Mouse (Mus musculus) intestine, postnatal 0 days (tissue): ENCODE data around the gene Cdkn2d. TPM values are rescaled to one million over a fixed set of nuclear protein-coding genes. Genes with fewer than 3 reads are reported as not detected.

Experiments
- ATAC-seq: fragments of 200-750 bp; cut with Nextera tagmentation; 2 replicates; pipeline ENCODE4 v1.8.0; 2017; ENCODE audit warnings: mild to moderate bottlenecking, moderate TSS enrichment, moderate library complexity
- H3K27ac ChIP-seq: fragments of 300-500 bp; sonication (generic); 2 replicates; pipeline ENCODE4 v1.5.1; 2014; ENCODE audit warnings: mild to moderate bottlenecking, low read depth, low read length, moderate library complexity
- H3K27me3 ChIP-seq: fragments of 300-500 bp; sonication (generic); replicated peaks from 2 replicates; pipeline ENCODE4 v1.6.1; 2014; ENCODE audit warnings: low read length, mixed read lengths; ENCODE audit not compliant: control insufficient read depth, insufficient read depth
- H3K36me3 ChIP-seq: fragments of 300-500 bp; sonication (generic); 2 replicates; pipeline ENCODE4 v1.6.1; 2014; ENCODE audit warnings: mild to moderate bottlenecking, moderate library complexity; ENCODE audit not compliant: control insufficient read depth, insufficient read depth
- H3K4me1 ChIP-seq: fragments of 300-500 bp; sonication (generic); replicated peaks from 2 replicates; pipeline ENCODE4 v1.6.1; 2014; ENCODE audit warnings: antibody characterized with exemption, low read length, mixed read lengths; ENCODE audit not compliant: control insufficient read depth, insufficient read depth
- H3K4me2 ChIP-seq: fragments of 300-500 bp; sonication (generic); replicated peaks from 2 replicates; pipeline ENCODE4 v1.6.1; 2014; ENCODE audit warnings: low read depth, mild to moderate bottlenecking, moderate library complexity
- H3K4me3 ChIP-seq: fragments of 300-500 bp; sonication (generic); 2 replicates; pipeline ENCODE4 v1.5.1; 2014; ENCODE audit warnings: low read depth, low read length
- H3K9ac ChIP-seq: fragments of 300-500 bp; sonication (generic); 2 replicates; pipeline ENCODE4 v1.6.1; 2014; ENCODE audit warnings: mild to moderate bottlenecking, low read depth, low read length
- H3K9me3 ChIP-seq: fragments of 300-500 bp; sonication (generic); 2 replicates; pipeline ENCODE4 v1.6.1; 2016; ENCODE audit warnings: mixed run types; ENCODE audit not compliant: control insufficient read depth
- CTCF ChIP-seq: sonication (generic); IDR thresholded peaks from 2 replicates; pipeline ENCODE4 v1.5.1; 2016; ENCODE audit warnings: low read depth, mild to moderate bottlenecking, control low read depth, antibody characterized with exemption, moderate library complexity
- WGBS: fragments of 180-500 bp; shearing (Covaris S2); extraction: QIAGEN DNeasy Blood & Tissue Kit; methylation state at CpG from one replicate; pipeline ENCODE4 v1.1.7; 2014; 5-methylcytosine and 5-hydroxymethylcytosine counted together
- polyA plus RNA-seq: library from polyadenylated mRNA; unstranded; fragments of >200 nt; fragmentation: Nextera tagmentation; extraction: Ambion mirVana; gene quantifications from 2 replicates; pipeline ENCODE4 v1.2.1, GENCODE M21; 2015

The Cdkn2d gene
- polyA plus RNA-seq, 1 experiment from 2014 or later: 25.8 TPM

DNA sequence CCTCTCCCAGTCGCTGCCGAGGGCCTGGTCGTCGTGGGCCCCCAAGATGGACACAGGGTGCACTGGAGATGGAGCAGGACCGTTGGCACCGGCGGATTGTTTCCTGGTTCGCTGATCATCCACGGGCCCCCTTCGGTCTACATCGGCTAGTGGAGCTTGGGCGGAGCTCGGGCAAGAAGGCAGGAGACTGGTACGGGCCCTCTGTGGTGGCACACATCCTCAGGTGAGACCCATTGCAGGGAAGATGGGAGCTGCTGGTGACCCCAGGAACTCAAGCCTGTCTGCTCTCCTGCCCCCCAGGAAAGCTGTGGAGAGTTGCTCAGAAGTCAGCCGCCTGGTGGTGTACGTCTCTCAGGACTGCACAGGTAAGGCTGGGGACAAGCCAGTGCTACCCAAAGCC, 22.9 kb downstream of the Cdkn2d start:
- Histone ChIP-seq H3K36me3 (peaks cover 52% of the 10 kb centered on the region), H3K27ac (no peak overlapping the region), H3K27me3 (no peaks in the 10 kb centered on the region), H3K4me2 (no peak overlapping the region), H3K4me3 (no peak overlapping the region), H3K9me3 (no peaks in the 10 kb centered on the region), H3K4me1 (peaks cover 9% of the 10 kb centered on the region; the same call in 1 of the 2 replicates), H3K9ac (no peak overlapping the region)
- ATAC-seq: no peak
- 92% methylated on average over 16 of the region's 16 CpGs for WGBS
- no peak for TF ChIP-seq CTCF

DNA sequence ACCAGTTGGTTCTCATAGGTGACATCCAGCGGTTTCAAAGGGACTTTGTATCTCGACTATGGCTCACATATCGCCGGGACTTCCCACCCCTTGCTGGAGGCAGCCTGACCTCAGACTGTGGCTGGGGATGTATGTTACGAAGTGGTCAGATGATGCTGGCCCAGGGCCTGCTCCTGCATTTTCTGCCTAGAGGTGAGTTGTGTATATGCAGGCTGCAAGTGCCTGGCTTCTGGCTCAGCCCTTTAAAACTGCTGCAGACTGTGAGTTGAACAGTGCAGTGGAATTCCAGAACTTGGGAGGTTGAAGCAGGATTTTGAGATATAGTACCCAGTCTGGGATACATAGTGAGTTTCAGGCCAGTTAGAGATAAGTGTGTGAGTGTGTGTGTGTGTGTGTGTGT, 24.3 kb downstream of the Cdkn2d start:
- Histone ChIP-seq H3K27ac (no peak overlapping the region), H3K4me1 (peaks cover 10% of the 10 kb centered on the region; the same call in 1 of the 2 replicates), H3K27me3 (no peaks in the 10 kb centered on the region), H3K4me3 (no peak overlapping the region), H3K9me3 (no peaks in the 10 kb centered on the region), H3K4me2 (peak overlapping the region; percentile 74), H3K36me3 (peaks cover 38% of the 10 kb centered on the region), H3K9ac (no peak overlapping the region)
- ATAC-seq: no peak
- 72% methylated on average over 5 of the region's 5 CpGs for WGBS
- no peak for TF ChIP-seq CTCF

DNA sequence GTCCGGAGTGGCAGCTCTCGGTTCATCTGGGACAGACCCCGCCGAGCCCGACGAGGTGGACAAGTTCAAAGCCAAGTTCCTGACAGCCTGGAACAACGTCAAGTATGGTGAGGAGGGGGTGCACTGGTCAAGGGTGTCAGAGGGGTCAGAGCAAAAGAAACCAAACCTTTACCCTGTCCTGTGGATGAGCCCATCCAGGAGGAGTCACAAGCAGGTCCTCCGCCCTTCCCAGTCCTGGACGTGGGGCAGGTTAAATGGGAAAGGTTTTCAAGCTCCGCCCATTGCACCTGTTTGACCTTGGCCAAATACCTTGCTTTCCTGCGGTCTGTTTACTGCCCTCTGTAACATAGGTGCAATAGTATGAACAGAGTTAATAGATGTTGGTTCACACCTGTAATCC, 25.6 kb downstream of the Cdkn2d start:
- WGBS: 4% methylated on average over 11 of the region's 11 CpGs
- 0 out of 2 replicates have a peak, but pooled peaks have one; percentile 20 for ATAC-seq
- peaks cover 14% of the 10 kb centered on the region; the same call in 1 of the 2 replicates for H3K4me1 ChIP-seq
- TF ChIP-seq CTCF: no peak
- peaks cover 25% of the 10 kb centered on the region for H3K36me3 ChIP-seq
- peak overlapping the region; percentile 95 for H3K4me3 ChIP-seq
- peak overlapping the region; percentile 88 for H3K27ac ChIP-seq
- H3K4me2 ChIP-seq: peak overlapping the region; percentile 74
- H3K9ac ChIP-seq: peak overlapping the region; percentile 93
- no peaks in the 10 kb centered on the region for H3K9me3 ChIP-seq
- H3K27me3 ChIP-seq: no peaks in the 10 kb centered on the region

DNA sequence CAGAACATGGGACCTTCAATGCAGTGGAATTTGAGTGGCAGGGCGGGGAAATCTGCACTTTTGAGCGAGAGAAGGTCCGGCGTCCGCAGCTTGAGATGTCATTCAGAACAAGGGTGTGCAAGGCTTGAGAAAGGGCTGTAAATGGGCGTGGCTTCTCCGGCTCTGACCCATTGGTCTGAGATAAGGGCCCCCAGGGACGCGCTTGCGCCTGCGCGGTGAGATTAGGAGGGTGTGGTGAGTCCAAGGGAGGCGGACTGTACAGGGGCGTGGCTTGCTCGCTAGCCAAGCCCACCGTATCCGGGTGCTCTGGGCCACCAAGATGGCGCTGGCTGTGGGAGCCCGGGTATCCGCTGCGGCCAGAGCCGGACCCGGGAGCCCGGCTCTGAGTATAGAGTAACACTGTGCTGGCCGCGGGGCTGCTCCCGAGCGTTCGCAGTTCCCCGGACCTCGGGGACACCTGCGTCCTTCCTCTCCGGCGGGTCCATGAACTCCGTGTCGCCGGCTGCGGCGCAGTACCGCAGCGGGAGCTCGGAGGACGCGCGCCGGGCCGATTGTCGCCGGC, 26.1 kb downstream of the Cdkn2d start, which contains the start of gene Atg4d:
Atg4d (plus strand) TSS at position 294 of the 562 bp plus-strand sequence.
- Histone ChIP-seq H3K4me2 (peak within 1 kb of the TSS; percentile 74), H3K9me3 (no peaks in the 10 kb centered on the region), H3K36me3 (peaks cover 20% of the 10 kb centered on the region), H3K4me3 (peak within 1 kb of the TSS; percentile 95), H3K4me1 (peaks cover 14% of the 10 kb centered on the region; the same call in 1 of the 2 replicates), H3K27ac (peak within 1 kb of the TSS; percentile 88), H3K27me3 (no peaks in the 10 kb centered on the region), H3K9ac (peak within 1 kb of the TSS; percentile 93)
- ATAC-seq: peak; percentile 96
- TF ChIP-seq CTCF: no peak
- WGBS: under 1% methylated on average over 49 of the region's 49 CpGs

DNA sequence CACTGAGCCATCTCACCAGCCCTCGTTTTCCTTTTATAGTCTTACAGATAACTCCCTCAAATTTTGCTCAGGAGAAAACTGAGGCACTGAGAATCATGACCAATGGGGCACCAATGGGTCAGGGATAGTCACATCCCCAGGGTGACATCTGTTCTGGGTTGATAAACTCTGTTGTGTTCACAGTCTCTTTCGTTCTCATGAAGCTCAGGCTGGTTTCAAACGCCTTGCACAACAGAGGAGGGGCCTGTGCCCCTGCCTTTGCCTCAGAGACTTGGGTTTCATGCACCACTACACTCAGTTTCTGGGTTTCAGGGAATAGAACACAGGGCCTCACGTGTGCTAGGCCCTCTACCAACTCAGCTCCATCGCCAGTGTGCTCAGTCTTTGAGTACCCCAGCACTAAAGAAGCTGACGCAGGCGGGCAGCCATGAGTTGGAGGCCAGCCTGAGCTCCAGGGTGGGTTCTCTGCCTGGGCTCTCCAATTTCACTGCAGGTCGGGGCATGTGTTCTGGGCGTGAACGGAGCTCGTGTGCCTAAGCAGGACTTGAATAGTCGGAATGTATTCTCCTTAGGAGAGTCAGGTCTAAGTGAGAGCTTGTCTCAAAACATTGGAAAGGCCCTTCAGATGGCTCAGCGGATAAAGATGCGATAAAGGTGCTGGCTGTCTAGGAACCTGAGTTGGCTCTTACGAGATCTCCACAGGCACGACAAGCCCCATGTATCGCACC, 26.8 kb downstream of the Cdkn2d start:
- Histone ChIP-seq H3K27ac (peak overlapping the region; percentile 50; the same call in 1 of the 2 replicates), H3K9ac (peak overlapping the region; percentile 93; the same call in 1 of the 2 replicates), H3K4me1 (peaks cover 14% of the 10 kb centered on the region; the same call in 1 of the 2 replicates), H3K27me3 (no peaks in the 10 kb centered on the region), H3K4me2 (peak overlapping the region; percentile 74), H3K36me3 (peaks cover 15% of the 10 kb centered on the region), H3K9me3 (no peaks in the 10 kb centered on the region), H3K4me3 (peak overlapping the region; percentile 95)
- 18% methylated on average over 17 of the region's 17 CpGs for WGBS
- no peak; the same call in 1 of the 2 replicates for ATAC-seq
- no peak for TF ChIP-seq CTCF

DNA sequence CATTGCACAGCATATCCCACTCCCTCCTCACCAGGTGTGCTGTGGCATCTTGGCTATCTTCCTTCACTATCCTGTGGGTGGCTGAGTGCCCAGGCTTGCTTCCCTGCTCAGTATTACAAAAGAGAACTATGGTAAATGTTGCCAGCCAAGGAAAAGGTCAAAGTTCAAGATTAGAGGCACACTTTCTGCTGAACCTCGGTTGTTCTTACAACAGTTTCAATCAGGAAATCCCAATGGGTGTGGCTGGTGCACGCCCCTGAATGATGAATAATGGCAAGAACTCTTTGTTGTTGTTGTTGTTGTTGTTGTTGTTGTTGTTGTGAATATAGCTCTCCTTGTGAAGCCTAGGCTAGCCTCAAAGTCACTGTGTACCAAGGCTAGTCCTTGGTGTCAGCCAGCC, 29.4 kb downstream of the Cdkn2d start:
- H3K27ac ChIP-seq: peak overlapping the region; percentile 50; the same call in 1 of the 2 replicates
- H3K9me3 ChIP-seq: no peaks in the 10 kb centered on the region
- peaks cover 13% of the 10 kb centered on the region; the same call in 1 of the 2 replicates for H3K4me1 ChIP-seq
- no peak for ATAC-seq
- H3K4me2 ChIP-seq: no peak overlapping the region
- H3K9ac ChIP-seq: no peak overlapping the region
- H3K4me3 ChIP-seq: no peak overlapping the region
- WGBS: 28% methylated on average over 2 of the region's 2 CpGs
- H3K36me3 ChIP-seq: no peaks in the 10 kb centered on the region
- H3K27me3 ChIP-seq: no peaks in the 10 kb centered on the region
- TF ChIP-seq CTCF: no peak
